Mouse (Mus musculus) brain, embryonic 14.5 days (tissue): ENCODE measurements around the gene Cyth3. TPM values are rescaled to one million over a fixed set of nuclear protein-coding genes. Genes with fewer than 3 reads are reported as not detected.

ENCODE experiments used
- DNase-seq: peaks from one replicate; pipeline ENCODE4 v3.0.0-alpha.2; 2011; ENCODE audit warnings: low read depth
- CTCF ChIP-seq: fragments of 200-500 bp; IDR thresholded peaks from 2 replicates; pipeline ENCODE4 v1.5.1; 2012; ENCODE audit warnings: inconsistent platforms, mild to moderate bottlenecking, moderate library complexity, borderline replicate concordance; ENCODE audit not compliant: insufficient read depth, insufficient read length; ENCODE audit errors: extremely low read depth
- POLR2A ChIP-seq: fragments of 200-500 bp; IDR thresholded peaks from 2 replicates; pipeline ENCODE4 v1.6.1; 2012; ENCODE audit warnings: mild to moderate bottlenecking, inconsistent platforms, borderline replicate concordance; ENCODE audit not compliant: poor library complexity, insufficient read depth, insufficient read length, severe bottlenecking; ENCODE audit errors: extremely low read depth
- polyA plus RNA-seq: library from polyadenylated mRNA; depleted of rRNA; stranded (reverse); fragments of >200 nt; gene quantifications from 2 replicates; pipeline ENCODE4 v1.2.3, GENCODE M21; 2012

The Cyth3 gene
- polyA plus RNA-seq, 1 experiment = 35.3 TPM

GRCm38 (mm10) chr5:143706030-143706821 lies 84.0 kb downstream of the Cyth3 start:
- DNase-seq = peak; percentile 8
- TF ChIP-seq CTCF (no peak), POLR2A (no peak)

- no peak for TF ChIP-seq POLR2A
- no peak for TF ChIP-seq CTCF
- DNase-seq = no peak
Measured at GRCm38 (mm10) chr5:143706822-143707200, 84.6 kb downstream of the Cyth3 start.

GRCm38 (mm10) chr5:143711326-143711725 lies 89.1 kb downstream of the Cyth3 start:
- peak; percentile 82 for DNase-seq
- TF ChIP-seq CTCF (peak; percentile 93), POLR2A (no peak)

- no peak for DNase-seq
- TF ChIP-seq POLR2A (no peak), CTCF (no peak)
Measured at GRCm38 (mm10) chr5:143712011-143712800, 90.0 kb downstream of the Cyth3 start.

- no peak for DNase-seq
- no peak for TF ChIP-seq CTCF
- no peak for TF ChIP-seq POLR2A
Measured at GRCm38 (mm10) chr5:143721962-143722361, 99.7 kb downstream of the Cyth3 start.

GRCm38 (mm10) chr5:143730915-143731314 lies 108.7 kb downstream of the Cyth3 start:
- TF ChIP-seq POLR2A (no peak), CTCF (no peak)
- DNase-seq = peak; percentile 6

GRCm38 (mm10) chr5:143731483-143732112 lies 109.4 kb downstream of the Cyth3 start:
- no peak for TF ChIP-seq POLR2A
- TF ChIP-seq CTCF = no peak
- peak; percentile 9 for DNase-seq

GRCm38 (mm10) chr5:143732180-143732891 lies 110.1 kb downstream of the Cyth3 start, which contains the start of gene Usp42:
TSS of gene Usp42 (minus strand) at chr5:143732280.
- peak; percentile 50; the same call in 1 of the 2 replicates for TF ChIP-seq CTCF
- peak; percentile 94 for TF ChIP-seq POLR2A
- DNase-seq = peak; percentile 99

- TF ChIP-seq CTCF (no peak), POLR2A (no peak)
- DNase-seq = no peak
Measured at GRCm38 (mm10) chr5:143749630-143750208, 127.5 kb downstream of the Cyth3 start.

- TF ChIP-seq CTCF = no peak
- no peak for TF ChIP-seq POLR2A
- no peak for DNase-seq
Measured at GRCm38 (mm10) chr5:143755529-143756141, 133.4 kb downstream of the Cyth3 start.

- DNase-seq = peak; percentile 96
- no peak for TF ChIP-seq CTCF
- peak; percentile 34; the same call in 1 of the 2 replicates for TF ChIP-seq POLR2A
Measured at GRCm38 (mm10) chr5:143757755-143758443, 135.7 kb downstream of the Cyth3 start.
